In the genomic region with DNA sequence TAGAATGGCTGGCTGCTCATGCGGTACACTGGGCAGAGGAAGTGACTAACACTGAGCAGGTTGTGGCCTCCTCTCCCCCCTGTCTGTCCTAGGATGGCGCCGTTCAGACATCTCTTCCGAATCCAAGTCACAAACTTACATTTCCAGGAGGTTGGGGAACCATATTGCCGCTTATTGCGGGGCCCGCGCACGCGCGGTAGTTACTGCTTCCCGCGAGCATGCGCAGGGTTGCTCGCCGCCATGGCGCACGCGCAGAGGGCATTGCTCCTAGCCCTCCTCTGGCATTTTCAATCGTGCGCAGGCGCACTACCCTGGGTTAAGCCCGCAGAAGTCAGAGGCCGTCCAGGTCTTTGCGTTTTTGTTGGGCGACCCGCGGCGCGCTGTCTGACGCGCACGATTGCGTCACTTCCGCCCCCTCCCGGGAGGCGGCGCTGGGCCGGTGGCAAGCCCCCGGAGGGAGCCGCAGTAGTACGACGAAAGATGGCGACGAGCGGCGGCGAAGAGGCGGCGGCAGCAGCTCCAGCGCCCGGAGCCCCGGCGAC, we compare ENCODE assay signal across 8 mouse cellular contexts. TPM values are rescaled to one million over a fixed set of nuclear protein-coding genes. Genes with fewer than 3 reads are reported as not detected.
DNase-seq lines count a peak whose midpoint lies in the region; ATAC-seq and TF ChIP-seq lines count a peak whose summit lies in the region.

No protein-coding gene starts in this region.

- H3K4me1 ChIP-seq in hindbrain, embryonic 10.5 days (replicated peaks), result peaks cover 28% of the 10 kb centered on the region
- H3K4me1 ChIP-seq in lung, postnatal 0 days (ENCODE audit: insufficient read depth, low read depth, low read length), result peaks cover 10% of the 10 kb centered on the region; the same call in 1 of the 2 replicates

- ATAC-seq in frontal cortex, adult (ENCODE audit: low TSS enrichment), result peak; percentile 97
- peak; percentile 97 for ATAC-seq in lung, postnatal 0 days

- no peak; the same call in 1 of the 2 replicates for TF ChIP-seq CTCF in lung, postnatal 0 days (IDR thresholded peaks at IDR 0.05)

- no peaks in the 10 kb centered on the region for H3K27me3 ChIP-seq in hindbrain, embryonic 10.5 days (ENCODE audit: insufficient read depth, poor library complexity, severe bottlenecking)
- no peaks in the 10 kb centered on the region for H3K27me3 ChIP-seq in lung, postnatal 0 days (replicated peaks; ENCODE audit: insufficient read depth, low read length)

- peak; percentile 98 for DNase-seq in MN1 (ENCODE audit: low spot score)
- peak; percentile 99 for DNase-seq in cerebellum, adult 9-10 months
- DNase-seq in hindbrain, embryonic 10.5 days (ENCODE audit: low spot score), result peak; percentile 100
- peak; percentile 99 for DNase-seq in layer of hippocampus, adult 9-11 months
- DNase-seq in lung, postnatal 0 days (ENCODE audit: low spot score), result peak; percentile 99
- DNase-seq in ovary, postnatal 14 days (ENCODE audit: low spot score), result peak; percentile 100
- DNase-seq in thymus, postnatal 14 days, result peak; percentile 100

- H3K4me3 ChIP-seq in hindbrain, embryonic 10.5 days, result peak overlapping the region; percentile 83
- peak overlapping the region; percentile 92 for H3K4me3 ChIP-seq in lung, postnatal 0 days (ENCODE audit: low read depth, low read length)

- TF ChIP-seq EP300 in lung, postnatal 0 days (IDR thresholded peaks at IDR 0.05), result no peak

- H3K9me3 ChIP-seq in hindbrain, embryonic 10.5 days, result no peaks in the 10 kb centered on the region
- no peaks in the 10 kb centered on the region for H3K9me3 ChIP-seq in lung, postnatal 0 days (ENCODE audit: low read length)

- peak overlapping the region; percentile 87 for H3K4me2 ChIP-seq in lung, postnatal 0 days (replicated peaks; ENCODE audit: low read depth, low read length)

- H3K9ac ChIP-seq in lung, postnatal 0 days (replicated peaks; ENCODE audit: low read depth), result peak overlapping the region; percentile 82

- peak overlapping the region; percentile 87 for H3K27ac ChIP-seq in hindbrain, embryonic 10.5 days
- peak overlapping the region; percentile 90 for H3K27ac ChIP-seq in lung, postnatal 0 days (ENCODE audit: low read length)

- H3K36me3 ChIP-seq in hindbrain, embryonic 10.5 days, result peaks cover 29% of the 10 kb centered on the region
- H3K36me3 ChIP-seq in lung, postnatal 0 days (ENCODE audit: insufficient read depth, low read length), result no peaks in the 10 kb centered on the region; the same call in 1 of the 2 replicates

- WGBS in hindbrain, embryonic 10.5 days, result under 1% methylated on average over 54 of the region's 54 CpGs
- under 1% methylated on average over 52 of the region's 54 CpGs for WGBS in lung, postnatal 0 days

RNA-seq across cellular contexts. Expression of a gene that starts 27.9 kb away (rescaled TPM):
- polyA plus RNA-seq in hindbrain, embryonic 10.5 days (2016; fragmentation: Nextera tagmentation; extraction: Ambion mirVana), result 60.7 and 64.3 TPM in 2 replicates
- polyA plus RNA-seq in lung, postnatal 0 days (2015; fragmentation: Nextera tagmentation; extraction: Ambion mirVana), result 49.2 and 50.8 TPM in 2 replicates

RNA-seq across cellular contexts. Expression of a gene that starts 27.9 kb away (rescaled TPM):
- polyA plus RNA-seq in hindbrain, embryonic 10.5 days (2016; fragmentation: Nextera tagmentation; extraction: Ambion mirVana), result 34.9 and 38.3 TPM in 2 replicates
- polyA plus RNA-seq in lung, postnatal 0 days (2015; fragmentation: Nextera tagmentation; extraction: Ambion mirVana), result 11.3 and 11.6 TPM in 2 replicates

RNA-seq across cellular contexts. Expression of a gene that starts 27.9 kb away (rescaled TPM):
- polyA plus RNA-seq in hindbrain, embryonic 10.5 days (2016; fragmentation: Nextera tagmentation; extraction: Ambion mirVana), result 148 and 158 TPM in 2 replicates
- 34.5 and 36.1 TPM in 2 replicates for polyA plus RNA-seq in lung, postnatal 0 days (2015; fragmentation: Nextera tagmentation; extraction: Ambion mirVana)

Comparison
In these comparisons a context has a peak if more than half of its experiments do, and no peak if none do; other contexts are left out.
1. Peak in every context shown above with its lines: DNase-seq, ATAC-seq, H3K4me3 ChIP-seq and H3K27ac ChIP-seq.